Mouse (Mus musculus): Measurements from ENCODE around the gene Zfp940.

- no peak for TF ChIP-seq POLR2A (IDR thresholded peaks at IDR 0.05; ENCODE audit: extremely low read depth, insufficient read depth, low read length)
- TF ChIP-seq CTCF (IDR thresholded peaks at IDR 0.05; ENCODE audit: low read depth, low read length) = no peak
Observed at GRCm38 (mm10) chr7:29818619-29819254, 34.7 kb downstream of the Zfp940 start.

Measured in liver, adult 2 months (tissue).